Mouse (Mus musculus) cerebellum, postnatal 14 days (tissue): Measurements from ENCODE around the gene Tmem151b.

Experiments used
- DNase-seq, 2 experiments: peaks; one replicate each; pipeline ENCODE4 v3.0.0; 2021; ENCODE audit warnings: mixed read lengths in 2 of 2

Gene Tmem151b

DNA sequence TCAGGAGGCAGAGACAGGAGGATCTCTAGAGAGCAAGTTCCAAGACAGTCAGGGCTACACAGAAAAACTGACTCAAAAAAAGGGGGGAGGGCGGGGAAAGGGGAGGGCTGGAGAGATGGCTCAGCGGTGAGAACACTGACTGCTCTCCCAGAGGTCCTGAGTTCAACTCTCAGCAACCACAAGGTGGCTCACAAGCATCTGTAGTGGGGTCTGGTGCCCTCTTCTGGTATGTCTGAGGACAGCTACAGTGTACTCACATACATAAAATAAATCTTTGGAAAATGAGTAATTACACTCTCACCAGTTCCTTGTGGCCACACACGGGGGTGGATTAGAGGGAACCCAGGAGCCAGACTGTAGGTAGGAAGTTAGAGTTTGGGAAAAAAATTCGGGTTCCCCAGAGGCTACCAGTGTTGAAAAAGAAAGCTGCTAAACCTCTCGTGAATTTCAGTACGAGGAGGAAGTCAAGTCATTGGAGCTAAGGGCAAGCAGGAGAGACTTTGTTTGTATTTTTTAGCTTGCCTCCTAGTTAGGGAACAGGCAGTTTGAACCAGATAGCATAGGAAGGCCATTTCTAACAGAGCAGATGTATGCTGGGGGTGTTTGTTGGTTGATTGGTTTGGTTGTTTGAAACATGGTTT lies 33.4 kb upstream of the Tmem151b start:
- peak in 1 of 2 experiments; percentile 50 for DNase-seq

DNA sequence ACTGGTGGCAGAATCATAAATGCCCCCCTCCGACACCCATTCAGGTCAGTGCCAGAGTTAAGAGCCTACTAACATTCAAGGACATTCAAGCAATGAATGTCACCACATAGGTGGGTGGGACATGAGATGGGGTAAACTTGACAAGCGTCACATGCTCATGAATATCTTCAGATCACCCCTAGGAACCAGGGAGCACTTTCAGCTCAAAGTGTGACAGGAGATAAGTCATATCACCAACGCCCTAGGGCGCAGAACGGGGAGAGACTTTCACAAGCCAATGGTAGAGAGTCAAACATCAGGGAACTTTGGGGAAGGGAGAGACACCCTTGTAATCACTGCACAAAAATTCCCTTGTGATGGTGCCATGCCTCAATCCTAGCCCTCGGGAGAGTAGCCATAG lies 32.7 kb upstream of the Tmem151b start:
- no peak for DNase-seq

DNA sequence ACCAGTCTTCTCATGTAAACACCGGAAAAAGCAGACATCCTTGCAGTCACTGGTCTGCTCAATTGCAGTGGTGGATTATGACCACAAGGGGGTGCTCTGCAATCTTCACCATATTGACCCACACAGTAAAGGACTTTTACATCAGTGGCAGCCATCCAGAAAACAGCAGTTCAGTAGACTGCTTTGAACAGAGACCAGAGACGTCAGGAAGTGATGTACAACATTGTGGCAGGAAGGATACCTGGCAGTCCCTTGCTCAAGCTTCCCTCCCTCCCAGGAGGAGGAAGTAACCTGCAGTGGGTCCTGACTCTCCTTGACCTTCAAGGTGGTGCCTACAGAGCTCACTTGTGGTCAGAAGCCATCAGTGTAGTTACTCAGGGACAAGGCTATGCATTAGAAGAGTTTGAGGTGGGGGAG lies 32.1 kb upstream of the Tmem151b start:
- peak; percentile 84 to 85 for DNase-seq

DNA sequence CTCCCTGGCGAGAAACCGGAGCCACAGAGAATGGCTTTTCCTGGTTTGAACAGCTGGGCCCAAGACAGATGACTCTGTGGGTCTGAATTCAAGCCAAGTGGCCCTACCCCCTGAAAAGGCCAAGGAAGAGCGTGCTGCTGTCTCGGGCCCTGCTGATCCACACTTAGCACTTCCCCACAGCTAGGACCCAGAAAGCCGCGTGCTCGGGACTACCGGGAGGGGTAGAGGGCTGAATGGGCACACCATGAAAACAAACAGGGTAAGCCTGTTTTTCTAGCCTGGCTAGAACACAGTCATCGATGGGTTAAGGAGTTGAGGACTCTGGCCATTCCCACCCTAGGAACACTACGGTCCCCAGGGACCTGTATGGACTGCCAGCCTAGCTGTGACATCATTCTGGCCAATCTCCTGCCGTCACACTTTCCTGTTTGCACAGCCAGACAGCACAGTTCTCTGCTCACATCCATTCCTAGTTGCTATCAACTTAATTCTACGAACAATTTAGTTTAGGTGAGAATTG lies 31.5 kb upstream of the Tmem151b start:
- DNase-seq: peak in 1 of 2 experiments; percentile 44

- no peak for DNase-seq
Measured at GRCm38 (mm10) chr17:45579554-45579953, 30.1 kb upstream of the Tmem151b start.

DNA sequence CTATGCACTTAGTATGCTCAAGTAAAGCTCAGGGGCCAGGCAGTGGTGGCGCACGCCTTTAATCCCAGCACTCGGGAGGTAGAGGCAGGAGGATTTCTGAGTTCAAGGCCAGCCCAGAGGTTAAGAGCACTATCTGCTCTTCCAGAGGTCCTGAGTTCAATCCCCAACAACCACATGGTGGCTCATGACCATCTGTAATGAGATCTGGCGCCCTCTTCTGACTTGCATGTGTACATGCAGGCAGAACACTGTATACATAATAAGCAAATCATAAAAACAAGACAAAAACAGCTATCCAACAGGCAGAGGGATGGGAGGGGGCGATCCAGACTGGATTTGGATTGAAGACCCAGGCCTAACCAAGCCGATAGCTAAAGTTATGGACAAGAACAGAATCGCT lies 29.4 kb upstream of the Tmem151b start:
- DNase-seq: peak in 1 of 2 experiments; percentile 47

- peak in 1 of 2 experiments; percentile 47 for DNase-seq
Measured at GRCm38 (mm10) chr17:45578242-45578641, 28.8 kb upstream of the Tmem151b start.

GRCm38 (mm10) chr17:45575123-45575897 lies 25.8 kb upstream of the Tmem151b start:
- DNase-seq: peak in 1 of 2 experiments; percentile 40

- DNase-seq: peak; percentile 86 to 88
Measured at GRCm38 (mm10) chr17:45574129-45574761, 24.8 kb upstream of the Tmem151b start.

DNA sequence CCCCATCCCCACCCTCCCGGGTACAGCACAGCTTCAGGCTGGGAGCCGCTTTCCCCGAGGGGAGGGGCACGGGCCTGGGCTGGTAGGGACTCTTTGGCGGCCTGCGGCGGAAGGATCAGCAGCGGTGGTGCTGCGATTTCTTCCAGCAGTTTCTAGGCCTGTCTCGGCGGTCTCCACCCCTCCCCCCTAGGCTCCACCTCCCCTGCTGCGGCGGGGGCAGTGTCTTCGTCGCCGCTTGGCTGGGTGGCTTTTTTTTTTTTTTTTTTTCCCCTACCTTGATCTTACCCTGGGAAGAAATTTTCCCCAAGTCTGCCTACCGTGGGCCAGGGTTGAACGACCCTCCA lies 24.3 kb upstream of the Tmem151b start:
- peak; percentile 97 to 98 for DNase-seq

GRCm38 (mm10) chr17:45573087-45573779 lies 23.8 kb upstream of the Tmem151b start, which contains the start of gene Hsp90ab1:
Gene Hsp90ab1 (minus strand): TSS chr17:45573271.
- DNase-seq: peak; percentile 100

DNA sequence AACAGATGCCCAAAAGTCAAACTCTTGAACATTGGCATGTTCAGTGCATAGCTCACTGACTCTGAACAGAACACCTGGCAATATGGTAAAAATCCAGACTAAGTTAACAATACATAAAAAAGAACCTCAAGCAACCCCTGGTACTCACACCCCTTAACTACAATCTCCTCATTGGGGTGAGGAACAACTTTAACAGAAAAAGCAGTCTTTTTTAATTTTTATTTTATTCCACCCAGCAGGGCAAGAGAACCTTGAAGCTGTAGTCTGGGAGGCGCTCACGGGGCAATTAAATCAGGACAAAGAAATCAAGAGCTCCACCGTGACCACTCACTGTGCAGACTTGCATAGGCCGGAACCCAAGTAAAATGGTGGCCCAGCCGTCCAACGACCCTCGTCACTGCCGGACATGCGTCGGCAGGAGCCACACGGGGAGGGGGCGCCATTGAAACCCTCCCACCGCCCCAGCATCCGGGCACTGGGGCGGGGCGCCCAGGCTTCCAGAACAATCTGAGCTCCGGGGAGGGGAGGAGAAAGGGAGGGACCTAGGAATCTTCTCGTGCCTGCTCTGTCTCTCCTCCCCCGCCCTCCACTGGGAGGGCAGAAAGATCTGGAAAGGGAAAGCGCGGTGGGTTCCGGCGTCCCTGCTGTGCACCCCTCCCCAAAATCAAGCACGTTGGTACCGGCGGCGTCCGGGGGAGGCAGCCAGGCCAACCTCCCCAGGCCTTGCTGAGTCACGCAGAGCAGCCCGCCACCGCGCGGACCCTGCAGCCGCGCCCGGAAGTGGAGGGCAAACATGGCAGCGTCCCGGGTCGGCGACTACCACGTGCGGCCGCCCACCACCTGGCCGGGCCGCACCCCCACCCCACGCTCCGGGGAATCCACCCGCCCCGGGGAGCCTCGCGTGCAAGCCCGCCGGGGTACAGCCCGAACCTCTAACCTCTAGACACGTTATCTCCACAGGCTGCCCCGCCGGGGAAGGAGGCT lies 22.9 kb upstream of the Tmem151b start:
- peak; percentile 82 to 86 for DNase-seq

- no peak for DNase-seq
Measured at GRCm38 (mm10) chr17:45569999-45570398, 20.5 kb upstream of the Tmem151b start.

GRCm38 (mm10) chr17:45568990-45569389 lies 19.5 kb upstream of the Tmem151b start:
- no peak for DNase-seq

GRCm38 (mm10) chr17:45567162-45567601 lies 17.7 kb upstream of the Tmem151b start:
- peak in 1 of 2 experiments; percentile 24 for DNase-seq

GRCm38 (mm10) chr17:45566360-45567161 lies 17.1 kb upstream of the Tmem151b start:
- peak; percentile 58 to 59 for DNase-seq

DNA sequence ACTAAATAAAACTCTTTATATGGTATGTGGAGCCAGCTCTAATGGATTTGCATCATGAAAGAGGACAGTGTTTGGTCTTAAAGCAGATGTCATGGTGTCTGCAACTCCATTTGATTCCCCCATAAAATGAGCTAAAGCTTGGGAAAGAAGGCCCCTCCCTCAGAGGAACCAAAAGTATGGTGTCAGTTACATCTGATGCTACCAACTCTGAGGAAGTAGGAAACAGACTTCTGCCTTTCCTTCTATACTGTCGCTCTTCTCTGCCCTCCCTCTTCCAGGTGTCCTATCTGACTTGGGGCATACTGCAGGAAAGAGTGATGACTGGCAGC lies 16.5 kb upstream of the Tmem151b start:
- DNase-seq: no peak

GRCm38 (mm10) chr17:45565103-45565502 lies 15.6 kb upstream of the Tmem151b start:
- DNase-seq: no peak

DNA sequence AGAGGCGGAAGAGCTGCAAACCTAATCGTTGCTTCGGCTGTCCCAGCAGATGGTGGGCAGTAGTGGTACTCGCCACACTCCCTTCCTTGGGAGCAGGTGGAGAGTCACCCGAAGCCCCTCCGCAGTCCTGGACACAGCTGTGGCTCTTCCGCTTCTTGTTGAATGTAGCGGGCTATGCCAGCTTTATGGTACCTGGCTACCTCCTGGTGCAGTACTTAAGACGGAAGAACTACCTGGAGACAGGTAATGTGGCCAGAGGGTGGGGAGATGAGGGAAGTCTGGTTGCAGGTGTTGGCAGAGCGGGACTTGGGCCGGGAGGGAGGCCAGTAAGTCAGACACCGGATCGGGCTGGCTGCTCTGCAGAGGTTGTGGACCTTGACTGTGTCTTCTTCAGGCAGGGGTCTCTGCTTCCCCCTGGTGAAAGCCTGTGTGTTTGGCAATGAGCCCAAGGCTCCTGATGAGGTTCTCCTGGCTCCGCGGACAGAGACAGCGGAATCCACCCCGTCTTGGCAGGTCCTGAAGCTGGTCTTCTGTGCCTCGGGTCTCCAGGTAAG lies 15.1 kb upstream of the Tmem151b start:
- DNase-seq: peak in 1 of 2 experiments; percentile 61
